Mouse (Mus musculus): ENCODE measurements around the gene Ptpro. TPM values are rescaled to one million over a fixed set of nuclear protein-coding genes. Genes with fewer than 3 reads are reported as not detected.

Ptpro gene
- total and polyA plus RNA-seq, 3 experiments, result 0.11 to 0.16 TPM; not detected in 1

DNA sequence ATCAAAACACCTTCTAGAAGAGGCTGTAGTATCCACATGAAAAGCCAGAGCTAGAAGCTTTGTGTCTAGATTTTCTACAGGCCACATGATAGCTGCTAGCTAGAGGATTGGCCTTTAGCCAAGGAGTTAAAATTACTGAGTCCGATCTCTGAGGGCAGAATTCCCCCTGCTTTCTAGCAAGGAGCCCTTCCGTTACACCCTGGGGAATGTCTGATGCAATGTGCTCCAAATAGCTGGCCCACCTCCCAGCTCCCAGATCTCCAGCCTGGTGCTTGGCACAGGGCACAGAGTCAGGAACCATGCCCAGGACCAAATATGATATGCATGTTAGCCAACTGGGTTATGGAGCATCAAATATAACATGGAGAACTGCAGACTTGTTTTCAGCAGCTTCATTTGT, 213.1 kb downstream of the Ptpro start:
- in situ Hi-C loops (cut with MboI; ENCODE audit: low pct_ligation_motif_present, low pct_unique_long_range_greater_than_20kb, low sequenced_read_pairs), result loop anchor here (10.0 kb wide), 1 partner anchor 250 kb away; no protein-coding TSS in a partner anchor
- DNase-seq (ENCODE audit: extremely low read depth), result no peak
- Histone ChIP-seq H3K9ac (ENCODE audit: insufficient read depth, low read depth) (no peak overlapping the region), H3K27me3 (replicated peaks) (no peaks in the 10 kb centered on the region), H3K4me2 (ENCODE audit: insufficient read depth, low read depth, poor library complexity, severe bottlenecking) (no peak overlapping the region), H3K79me2 (replicated peaks; ENCODE audit: control insufficient read depth, extremely low read depth, insufficient read depth, poor library complexity, severe bottlenecking) (no peaks in the 10 kb centered on the region), H3K9me3 (replicated peaks; ENCODE audit: low read length) (peaks cover 5% of the 10 kb centered on the region), H3K4me1 (ENCODE audit: control insufficient read depth in 1 of 2, insufficient read depth in 2 of 2) (peaks cover 0 to 6% of the 10 kb centered on the region in 2 experiments; a peak in 2 of 4 replicates), H3K36me3 (replicated peaks in 1 of 2; ENCODE audit: control insufficient read depth in 1 of 2, insufficient read depth in 1 of 2, low read length in 1 of 2) (no peaks in the 10 kb centered on the region), H3K4me3 (replicated peaks in 1 of 3; ENCODE audit: low read depth in 2 of 3, low read length in 2 of 3, poor library complexity in 1 of 3) (no peak overlapping the region), H3K27ac (ENCODE audit: insufficient read depth, low read depth) (no peak overlapping the region)
- TF ChIP-seq NRF1 (IDR thresholded peaks at IDR 0.05; ENCODE audit: low read depth, low read length), result no peak
- no peak for TF ChIP-seq POLR2AphosphoS2 (IDR thresholded peaks at IDR 0.05; ENCODE audit: low read depth, low read length)
- no peak for TF ChIP-seq SIN3A (IDR thresholded peaks at IDR 0.05; ENCODE audit: low read length)
- TF ChIP-seq MEF2A (IDR thresholded peaks at IDR 0.05; ENCODE audit: borderline replicate concordance, low read depth, low read length), result no peak
- no peak for TF ChIP-seq USF1 (IDR thresholded peaks at IDR 0.05; ENCODE audit: low read depth, low read length)
- TF ChIP-seq ZC3H11A (IDR thresholded peaks at IDR 0.05; ENCODE audit: low read depth, low read length), result no peak
- no peak for TF ChIP-seq ZKSCAN1 (IDR thresholded peaks at IDR 0.05; ENCODE audit: borderline replicate concordance, low read depth, low read length)
- no peak for TF ChIP-seq E2F4 (IDR thresholded peaks at IDR 0.05; ENCODE audit: insufficient replicate concordance, low read depth, low read length)
- no peak for TF ChIP-seq MXI1 (IDR thresholded peaks at IDR 0.05; ENCODE audit: low read depth, low read length)
- TF ChIP-seq ELF1 (IDR thresholded peaks at IDR 0.05; ENCODE audit: low read depth, low read length), result no peak
- TF ChIP-seq GABPA (IDR thresholded peaks at IDR 0.05; ENCODE audit: insufficient replicate concordance, low read depth, low read length), result no peak
- no peak for TF ChIP-seq HCFC1 (IDR thresholded peaks at IDR 0.05; ENCODE audit: low read depth, low read length)
- TF ChIP-seq ZMIZ1 (IDR thresholded peaks at IDR 0.05; ENCODE audit: low read depth, low read length), result no peak
- no peak for TF ChIP-seq RCOR1 (conservative IDR thresholded peaks at IDR 0.05; ENCODE audit: low read depth, low read length)
- TF ChIP-seq CHD1 (IDR thresholded peaks at IDR 0.05; ENCODE audit: low read depth, low read length), result no peak
- no peak for TF ChIP-seq CTCF (conservative IDR thresholded peaks at IDR 0.05 in 1 of 2, IDR thresholded peaks at IDR 0.05 in 1 of 2; ENCODE audit: low read depth in 2 of 2, low read length in 2 of 2)
- no peak for TF ChIP-seq USF2 (conservative IDR thresholded peaks at IDR 0.05; ENCODE audit: low read depth, low read length)
- no peak for TF ChIP-seq NELFE (IDR thresholded peaks at IDR 0.05; ENCODE audit: low read depth, low read length)
- no peak for TF ChIP-seq MAX (IDR thresholded peaks at IDR 0.05; ENCODE audit: low read length)
- no peak for TF ChIP-seq ETS1 (conservative IDR thresholded peaks at IDR 0.05; ENCODE audit: low read depth, low read length)
- dilution Hi-C loops (cut with MboI; ENCODE audit: extremely low pct_ligation_motif_present, extremely low pct_unique_long_range_greater_than_20kb, low sequenced_read_pairs), result no loop called here

DNA sequence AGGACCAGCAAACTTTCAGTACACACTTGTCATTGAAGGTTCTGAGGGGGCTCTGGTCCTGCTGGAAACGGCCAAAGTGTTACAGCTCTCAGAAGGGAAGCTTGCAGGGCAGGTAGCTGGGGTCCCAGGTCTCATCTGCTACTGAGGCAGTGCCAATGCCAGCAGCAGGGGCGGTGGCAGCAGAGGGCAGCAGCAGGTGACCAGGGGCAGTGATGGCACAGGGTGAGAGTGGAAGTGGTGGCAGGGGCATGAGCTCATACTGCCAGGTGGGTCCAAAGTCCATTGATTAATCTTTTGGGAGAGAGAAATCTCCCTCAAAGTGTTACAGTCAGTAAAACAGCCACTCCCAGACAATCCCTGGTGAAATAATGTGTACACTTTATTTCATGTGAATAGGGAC, 214.1 kb downstream of the Ptpro start:
- Histone ChIP-seq H3K4me3 (replicated peaks in 1 of 3; ENCODE audit: low read depth in 2 of 3, low read length in 2 of 3, poor library complexity in 1 of 3) (no peak overlapping the region), H3K79me2 (replicated peaks; ENCODE audit: control insufficient read depth, extremely low read depth, insufficient read depth, poor library complexity, severe bottlenecking) (no peaks in the 10 kb centered on the region), H3K27ac (ENCODE audit: insufficient read depth, low read depth) (no peak overlapping the region), H3K27me3 (replicated peaks) (no peaks in the 10 kb centered on the region), H3K4me1 (ENCODE audit: control insufficient read depth in 1 of 2, insufficient read depth in 2 of 2) (peaks cover 0 to 4% of the 10 kb centered on the region in 2 experiments; a peak in 2 of 4 replicates), H3K36me3 (replicated peaks in 1 of 2; ENCODE audit: control insufficient read depth in 1 of 2, insufficient read depth in 1 of 2, low read length in 1 of 2) (no peaks in the 10 kb centered on the region), H3K9me3 (replicated peaks; ENCODE audit: low read length) (peaks cover 5% of the 10 kb centered on the region), H3K4me2 (ENCODE audit: insufficient read depth, low read depth, poor library complexity, severe bottlenecking) (no peak overlapping the region), H3K9ac (ENCODE audit: insufficient read depth, low read depth) (no peak overlapping the region)
- TF ChIP-seq TCF12 (IDR thresholded peaks at IDR 0.05; ENCODE audit: low read depth, low read length) (no peak), ZNF384 (IDR thresholded peaks at IDR 0.05; ENCODE audit: low read depth, low read length) (no peak), SIN3A (IDR thresholded peaks at IDR 0.05; ENCODE audit: low read length) (no peak), EP300 (IDR thresholded peaks at IDR 0.05; ENCODE audit: low read length) (no peak), USF2 (conservative IDR thresholded peaks at IDR 0.05; ENCODE audit: low read depth, low read length) (no peak), SMC3 (IDR thresholded peaks at IDR 0.05; ENCODE audit: low read depth, low read length) (no peak)
- in situ Hi-C loops (cut with MboI; ENCODE audit: low pct_ligation_motif_present, low pct_unique_long_range_greater_than_20kb, low sequenced_read_pairs), result loop anchor here (10.0 kb wide), 1 partner anchor 249 kb away; no protein-coding TSS in a partner anchor
- dilution Hi-C loops (cut with MboI; ENCODE audit: extremely low pct_ligation_motif_present, extremely low pct_unique_long_range_greater_than_20kb, low sequenced_read_pairs), result no loop called here
- DNase-seq (ENCODE audit: extremely low read depth), result no peak
